Mouse (Mus musculus) C2C12 (cell line): Measurements from ENCODE around the gene Nek6. TPM values are rescaled to one million over a fixed set of nuclear protein-coding genes. Genes with fewer than 3 reads are reported as not detected.

Source experiments
- H3K27me3 ChIP-seq: one replicate; pipeline ENCODE4 v1.6.1; 2011; ENCODE audit not compliant: control insufficient read depth, insufficient read depth, insufficient read length
- H3K36me3 ChIP-seq: one replicate; pipeline ENCODE4 v1.6.1; 2011; ENCODE audit not compliant: control insufficient read depth, insufficient read depth
- H3K4me3 ChIP-seq: one replicate; pipeline ENCODE4 v1.5.1; 2011; ENCODE audit warnings: mild to moderate bottlenecking, control low read depth; ENCODE audit not compliant: poor library complexity, insufficient read depth, severe bottlenecking
- H3K79me2 ChIP-seq: one replicate; pipeline ENCODE4 v1.6.1; 2011; ENCODE audit not compliant: control insufficient read depth, insufficient read depth
- H3K79me3 ChIP-seq: one replicate; pipeline ENCODE4 v1.6.1; 2011; ENCODE audit warnings: low read depth, control low read depth
- H3ac ChIP-seq: one replicate; pipeline ENCODE3; 2011; ENCODE audit warnings: low read depth; ENCODE audit not compliant: control insufficient read depth, insufficient read length
- CEBPB ChIP-seq: IDR thresholded peaks from one replicate; pipeline ENCODE4 v1.6.1; 2011; ENCODE audit warnings: low read depth, mild to moderate bottlenecking, control low read depth, moderate library complexity
- CTCF ChIP-seq: IDR thresholded peaks from one replicate; pipeline ENCODE4 v1.5.1; 2011; ENCODE audit not compliant: control insufficient read depth, insufficient read depth, insufficient read length
- FOSL1 ChIP-seq: IDR thresholded peaks from one replicate; pipeline ENCODE4 v1.8.0; 2011; ENCODE audit warnings: mild to moderate bottlenecking, low read length; ENCODE audit not compliant: poor library complexity, insufficient read depth, severe bottlenecking
- MAX ChIP-seq: IDR thresholded peaks from one replicate; pipeline ENCODE4 v1.6.1; 2011; ENCODE audit warnings: mild to moderate bottlenecking, control low read depth
- MYOD1 ChIP-seq: IDR thresholded peaks from one replicate; pipeline ENCODE4 v1.6.1; 2011; ENCODE audit warnings: low read depth; ENCODE audit not compliant: control insufficient read depth, insufficient read length
- MYOG ChIP-seq: IDR thresholded peaks from one replicate; pipeline ENCODE4 v1.6.1; 2011; ENCODE audit not compliant: control insufficient read depth, insufficient read length; ENCODE audit errors: extremely low read depth
- USF1 ChIP-seq: IDR thresholded peaks from one replicate; pipeline ENCODE4 v1.6.1; 2011; ENCODE audit warnings: low read depth, mild to moderate bottlenecking, control low read depth, moderate library complexity
- polyA plus RNA-seq: library from polyadenylated mRNA; unstranded; fragments of >200 nt; fragmentation: generic; extraction: Trizol; gene quantifications from one replicate; pipeline ENCODE4 v1.2.1, GENCODE M21; 2012; ENCODE audit warnings: missing spikeins

Gene Nek6
- polyA plus RNA-seq, 1 experiment = 27.9 TPM

DNA sequence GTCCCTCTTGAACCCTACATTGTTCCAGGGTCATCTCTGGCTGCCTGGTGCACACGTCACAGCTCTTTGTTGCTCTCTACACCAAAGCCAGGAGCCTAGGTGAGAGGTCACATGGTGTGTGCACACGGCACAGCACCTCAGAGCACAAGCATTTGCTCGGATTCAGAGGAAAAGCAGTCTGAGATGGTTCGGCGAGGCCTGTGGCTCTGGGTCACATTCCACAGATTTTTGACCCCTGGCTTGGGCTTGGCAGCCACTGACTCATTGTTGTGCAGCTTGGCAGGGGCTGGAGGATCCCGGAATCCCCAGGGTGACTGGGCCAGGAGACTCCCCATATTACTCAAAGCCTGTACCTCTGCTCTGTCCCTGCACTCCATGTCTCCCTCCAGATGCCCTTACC is 34.8 kb downstream of the Nek6 start:
- H3K4me3 ChIP-seq = no peak overlapping the region
- H3ac ChIP-seq = no peak overlapping the region
- no peaks in the 10 kb centered on the region for H3K27me3 ChIP-seq
- TF ChIP-seq MYOD1 (peak; percentile 14), USF1 (peak; percentile 94), CEBPB (no peak), FOSL1 (peak; percentile 60), MAX (peak; percentile 82)
- H3K79me2 ChIP-seq = peaks cover 94% of the 10 kb centered on the region
- peaks cover 7% of the 10 kb centered on the region for H3K36me3 ChIP-seq
- H3K79me3 ChIP-seq = peaks cover 50% of the 10 kb centered on the region

DNA sequence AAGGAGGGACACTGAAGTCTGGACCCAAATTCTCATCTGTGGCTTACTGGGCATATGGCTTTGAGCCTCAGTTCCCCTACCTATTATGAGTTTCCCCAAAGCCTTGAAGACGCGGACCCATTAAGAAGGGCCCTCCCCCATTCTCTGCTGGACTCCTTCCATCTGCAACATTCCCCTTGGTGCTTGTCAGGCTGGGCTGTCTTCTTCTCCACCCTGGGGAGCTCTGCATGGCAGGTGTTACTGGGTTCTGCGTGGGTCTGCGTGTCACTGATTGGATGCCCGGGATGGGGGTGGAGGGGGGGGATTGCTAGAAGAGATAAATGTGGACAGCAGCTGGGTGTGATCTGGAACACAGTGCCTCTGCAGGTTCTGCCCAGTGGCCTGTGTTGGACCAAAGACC is 35.3 kb downstream of the Nek6 start:
- Histone ChIP-seq H3K27me3 (no peaks in the 10 kb centered on the region), H3K36me3 (peaks cover 10% of the 10 kb centered on the region), H3K79me3 (peaks cover 48% of the 10 kb centered on the region), H3ac (no peak overlapping the region), H3K79me2 (peaks cover 94% of the 10 kb centered on the region), H3K4me3 (no peak overlapping the region)
- TF ChIP-seq MYOG = no peak
- peak; percentile 37 for TF ChIP-seq MYOD1

- Histone ChIP-seq H3K79me3 (peaks cover 41% of the 10 kb centered on the region), H3K36me3 (peaks cover 19% of the 10 kb centered on the region), H3K4me3 (no peak overlapping the region), H3ac (no peak overlapping the region), H3K27me3 (no peaks in the 10 kb centered on the region), H3K79me2 (peaks cover 94% of the 10 kb centered on the region)
- TF ChIP-seq MYOG (no peak), CTCF (no peak), MYOD1 (no peak), USF1 (no peak), CEBPB (no peak), MAX (no peak), FOSL1 (no peak)
Observed at GRCm38 (mm10) chr2:38547793-38548517, 36.5 kb downstream of the Nek6 start.

GRCm38 (mm10) chr2:38552004-38552443 is 40.6 kb downstream of the Nek6 start:
- Histone ChIP-seq H3K27me3 (no peaks in the 10 kb centered on the region), H3ac (no peak overlapping the region), H3K79me3 (peaks cover 35% of the 10 kb centered on the region), H3K79me2 (peaks cover 97% of the 10 kb centered on the region), H3K36me3 (peaks cover 31% of the 10 kb centered on the region), H3K4me3 (no peak overlapping the region)
- TF ChIP-seq USF1 = no peak
- TF ChIP-seq CTCF = no peak

GRCm38 (mm10) chr2:38554226-38554995 is 43.0 kb downstream of the Nek6 start:
- Histone ChIP-seq H3K79me3 (peaks cover 20% of the 10 kb centered on the region), H3K4me3 (no peak overlapping the region), H3K79me2 (peaks cover 74% of the 10 kb centered on the region), H3K27me3 (no peaks in the 10 kb centered on the region), H3K36me3 (peaks cover 48% of the 10 kb centered on the region), H3ac (no peak overlapping the region)
- TF ChIP-seq MYOD1 (no peak), MYOG (no peak), USF1 (no peak), FOSL1 (no peak), CTCF (no peak), MAX (no peak), CEBPB (no peak)

DNA sequence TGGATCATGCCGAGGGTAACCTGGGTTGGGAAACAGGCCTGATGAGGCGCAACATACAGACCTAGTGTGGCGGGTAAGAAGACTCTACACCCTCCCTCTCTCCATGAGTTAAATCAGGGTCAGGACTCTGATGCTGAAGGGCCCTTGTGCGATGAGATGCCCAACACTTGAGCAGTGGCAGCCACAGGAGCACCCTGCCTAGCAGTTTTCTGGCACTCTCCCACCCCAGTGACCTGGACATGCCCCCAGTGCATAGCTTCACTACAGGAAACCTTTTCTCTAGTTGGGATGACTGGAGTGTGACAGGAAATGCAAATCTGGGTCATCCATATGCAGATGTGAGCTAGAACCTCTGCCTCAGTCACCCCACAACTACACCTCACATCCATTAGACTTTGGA is 44.2 kb downstream of the Nek6 start:
- H3K79me3 ChIP-seq = peaks cover 17% of the 10 kb centered on the region
- H3K79me2 ChIP-seq = peaks cover 62% of the 10 kb centered on the region
- no peaks in the 10 kb centered on the region for H3K27me3 ChIP-seq
- no peak for TF ChIP-seq CTCF
- TF ChIP-seq FOSL1 = no peak
- TF ChIP-seq MAX = no peak
- TF ChIP-seq MYOD1 = no peak
- TF ChIP-seq CEBPB = no peak
- TF ChIP-seq MYOG = no peak
- no peak for TF ChIP-seq USF1
- peaks cover 58% of the 10 kb centered on the region for H3K36me3 ChIP-seq
- H3ac ChIP-seq = no peak overlapping the region
- H3K4me3 ChIP-seq = no peak overlapping the region
